Mouse (Mus musculus) midbrain, embryonic 14.5 days (tissue): ENCODE data around the gene Ada. TPM values are rescaled to one million over a fixed set of nuclear protein-coding genes. Genes with fewer than 3 reads are reported as not detected.

Source experiments
- ATAC-seq: fragments of 200-750 bp; cut with Nextera tagmentation; 2 replicates; pipeline ENCODE4 v1.8.0; 2017; ENCODE audit warnings: moderate number of reproducible peaks, moderate library complexity; ENCODE audit not compliant: low FRiP score, low TSS enrichment
- DNase-seq: peaks from one replicate; pipeline ENCODE4 v3.0.0-alpha.2; 2015
- H3K27ac ChIP-seq: fragments of 300-500 bp; sonication (generic); replicated peaks from 2 replicates; pipeline ENCODE4 v1.5.1; 2014; ENCODE audit warnings: mild to moderate bottlenecking, low read depth, low read length, moderate library complexity
- H3K27me3 ChIP-seq: fragments of 300-500 bp; sonication (generic); 2 replicates; pipeline ENCODE4 v1.6.1; 2014; ENCODE audit warnings: low read length, control low read depth, mixed read lengths; ENCODE audit not compliant: control insufficient read depth, insufficient read depth
- H3K36me3 ChIP-seq: fragments of 300-500 bp; sonication (generic); 2 replicates; pipeline ENCODE4 v1.6.1; 2014; ENCODE audit warnings: low read length, control low read depth; ENCODE audit not compliant: control insufficient read depth, insufficient read depth
- H3K4me1 ChIP-seq: fragments of 300-500 bp; sonication (generic); 2 replicates; pipeline ENCODE4 v1.6.1; 2014; ENCODE audit warnings: mild to moderate bottlenecking, antibody characterized with exemption, low read length, control low read depth; ENCODE audit not compliant: control insufficient read depth, insufficient read depth
- H3K4me2 ChIP-seq: fragments of 300-500 bp; sonication (generic); 2 replicates; pipeline ENCODE4 v1.6.1; 2014; ENCODE audit warnings: mild to moderate bottlenecking, low read length, moderate library complexity
- H3K4me3 ChIP-seq: fragments of 300-500 bp; sonication (generic); replicated peaks from 2 replicates; pipeline ENCODE4 v1.5.1; 2014; ENCODE audit warnings: low read depth, low read length
- H3K9ac ChIP-seq: fragments of 300-500 bp; sonication (generic); replicated peaks from 2 replicates; pipeline ENCODE4 v1.6.1; 2014; ENCODE audit warnings: mild to moderate bottlenecking, low read length, moderate library complexity
- H3K9me3 ChIP-seq: fragments of 300-500 bp; sonication (generic); 2 replicates; pipeline ENCODE4 v1.6.1; 2016; ENCODE audit warnings: low read length, control low read depth, mixed read lengths; ENCODE audit not compliant: control insufficient read depth
- WGBS: fragments of 180-500 bp; shearing (Covaris S2); extraction: QIAGEN DNeasy Blood & Tissue Kit; methylation state at CpG from one replicate; pipeline ENCODE4 v1.1.7; 2014; 5-methylcytosine and 5-hydroxymethylcytosine counted together
- polyA plus RNA-seq: library from polyadenylated mRNA; unstranded; fragments of >200 nt; fragmentation: Nextera tagmentation; extraction: Ambion mirVana; gene quantifications from 2 replicates; pipeline ENCODE4 v1.2.1, GENCODE M21; 2014

The Ada gene
- polyA plus RNA-seq, 1 experiment from 2014 or later = 2.8 TPM

DNA sequence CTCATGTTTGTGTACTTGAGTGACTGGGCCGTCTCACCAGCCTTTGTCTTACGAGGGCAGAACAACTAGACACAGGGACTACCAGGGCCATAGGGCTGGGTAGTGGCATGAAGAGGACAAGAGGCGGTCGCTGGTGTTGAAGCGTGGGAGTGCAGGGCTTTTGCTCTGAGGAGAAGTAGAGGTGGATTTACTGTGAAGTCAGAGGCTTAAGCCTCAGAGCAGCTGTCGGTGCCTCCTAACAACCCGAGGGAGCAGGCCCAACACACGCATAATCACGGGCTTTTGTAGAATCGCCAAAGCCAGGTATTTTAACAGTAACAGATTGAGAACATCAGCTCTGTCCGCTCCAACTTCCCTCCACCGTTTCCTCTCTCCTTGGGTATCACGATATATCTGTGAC lies 26.6 kb upstream of the Ada start:
- 3% methylated on average over 13 of the region's 13 CpGs for WGBS

GRCm38 (mm10) chr2:163770731-163771130 lies 20.7 kb upstream of the Ada start:
- H3K27me3 ChIP-seq = no peaks in the 10 kb centered on the region
- H3K4me1 ChIP-seq = no peaks in the 10 kb centered on the region
- WGBS = 89% methylated on average over 8 of the region's 8 CpGs

More for the DNA sequence above, 26.6 kb upstream of the Ada start:
- DNase-seq (peak; percentile 26), ATAC-seq (no peak)
- 0 out of 2 replicates have a peak, but pooled peaks cover 6% of the 10 kb centered on the region for H3K4me1 ChIP-seq
- H3K27me3 ChIP-seq = no peaks in the 10 kb centered on the region
- no peak overlapping the region for H3K4me3 ChIP-seq
- H3K27ac ChIP-seq = no peak overlapping the region
- no peak overlapping the region for H3K9ac ChIP-seq
- no peaks in the 10 kb centered on the region for H3K36me3 ChIP-seq
- H3K4me2 ChIP-seq = no peak overlapping the region
- H3K9me3 ChIP-seq = no peaks in the 10 kb centered on the region

GRCm38 (mm10) chr2:163766890-163767289 lies 16.9 kb upstream of the Ada start:
- Histone ChIP-seq H3K27ac (no peak overlapping the region), H3K4me1 (no peaks in the 10 kb centered on the region), H3K9me3 (no peaks in the 10 kb centered on the region), H3K9ac (no peak overlapping the region), H3K27me3 (no peaks in the 10 kb centered on the region), H3K4me3 (no peak overlapping the region), H3K36me3 (no peaks in the 10 kb centered on the region), H3K4me2 (no peak overlapping the region)
- 84% methylated on average over 1 of the region's 1 CpGs for WGBS
- ATAC-seq (no peak), DNase-seq (no peak)

More at GRCm38 (mm10) chr2:163770731-163771130, 20.7 kb upstream of the Ada start:
- no peak for DNase-seq
- Histone ChIP-seq H3K4me3 (no peak overlapping the region), H3K27ac (no peak overlapping the region), H3K36me3 (no peaks in the 10 kb centered on the region), H3K9ac (no peak overlapping the region), H3K9me3 (no peaks in the 10 kb centered on the region), H3K4me2 (no peak overlapping the region)
- ATAC-seq = no peak

- no peak for DNase-seq
Observed at GRCm38 (mm10) chr2:163766261-163766660, 16.2 kb upstream of the Ada start.

GRCm38 (mm10) chr2:163761402-163761801 lies 11.4 kb upstream of the Ada start:
- Histone ChIP-seq H3K9me3 (no peaks in the 10 kb centered on the region), H3K9ac (no peak overlapping the region), H3K4me3 (no peak overlapping the region), H3K36me3 (no peaks in the 10 kb centered on the region), H3K27me3 (no peaks in the 10 kb centered on the region), H3K4me2 (no peak overlapping the region), H3K4me1 (no peaks in the 10 kb centered on the region), H3K27ac (no peak overlapping the region)
- DNase-seq (no peak), ATAC-seq (no peak)
- 82% methylated on average over 7 of the region's 7 CpGs for WGBS

More at GRCm38 (mm10) chr2:163766261-163766660, 16.2 kb upstream of the Ada start:
- H3K36me3 ChIP-seq = no peaks in the 10 kb centered on the region
- no peak overlapping the region for H3K4me3 ChIP-seq
- H3K27me3 ChIP-seq = no peaks in the 10 kb centered on the region
- no peak overlapping the region for H3K27ac ChIP-seq
- H3K4me1 ChIP-seq = no peaks in the 10 kb centered on the region
- no peak overlapping the region for H3K4me2 ChIP-seq
- H3K9ac ChIP-seq = no peak overlapping the region
- ATAC-seq = no peak
- H3K9me3 ChIP-seq = no peaks in the 10 kb centered on the region

- Histone ChIP-seq H3K9me3 (no peaks in the 10 kb centered on the region), H3K27ac (no peak overlapping the region), H3K36me3 (no peaks in the 10 kb centered on the region), H3K9ac (no peak overlapping the region), H3K27me3 (no peaks in the 10 kb centered on the region), H3K4me1 (no peaks in the 10 kb centered on the region), H3K4me2 (no peak overlapping the region), H3K4me3 (no peak overlapping the region)
- WGBS = 86% methylated on average over 6 of the region's 6 CpGs
- ATAC-seq (no peak), DNase-seq (no peak)
Observed at GRCm38 (mm10) chr2:163760589-163760988, 10.6 kb upstream of the Ada start.

GRCm38 (mm10) chr2:163758146-163758545 lies 8.1 kb upstream of the Ada start:
- no peak overlapping the region for H3K27ac ChIP-seq
- no peak overlapping the region for H3K4me3 ChIP-seq
- H3K9me3 ChIP-seq = no peaks in the 10 kb centered on the region
- ATAC-seq (no peak), DNase-seq (no peak)
- H3K4me2 ChIP-seq = no peak overlapping the region
- H3K9ac ChIP-seq = no peak overlapping the region
- H3K27me3 ChIP-seq = no peaks in the 10 kb centered on the region
- 77% methylated on average over 2 of the region's 2 CpGs for WGBS
- no peaks in the 10 kb centered on the region for H3K4me1 ChIP-seq
- H3K36me3 ChIP-seq = no peaks in the 10 kb centered on the region

DNA sequence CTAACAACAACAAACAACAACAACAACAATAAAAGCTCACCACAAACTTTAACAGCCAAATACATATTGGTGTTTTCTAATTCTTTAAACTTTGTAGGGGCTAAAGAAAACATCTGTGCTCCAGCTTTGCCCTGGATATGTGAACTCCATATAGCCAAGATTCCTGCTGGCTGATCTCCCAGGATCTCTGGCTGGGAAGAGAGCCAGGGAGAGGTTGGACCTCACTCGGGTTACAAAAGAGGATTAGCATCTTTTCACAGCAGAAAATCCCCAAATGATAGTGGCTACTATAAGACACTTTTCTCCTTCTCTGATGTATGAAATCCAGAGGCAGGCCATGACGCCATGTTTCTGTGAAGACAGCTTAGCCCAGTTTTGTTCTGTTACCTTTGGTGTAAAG lies 6.7 kb upstream of the Ada start:
- 19% methylated on average over 2 of the region's 2 CpGs for WGBS
- Histone ChIP-seq H3K9me3 (no peaks in the 10 kb centered on the region), H3K36me3 (no peaks in the 10 kb centered on the region), H3K4me1 (no peaks in the 10 kb centered on the region), H3K27me3 (no peaks in the 10 kb centered on the region), H3K9ac (no peak overlapping the region), H3K4me2 (no peak overlapping the region), H3K27ac (no peak overlapping the region), H3K4me3 (no peak overlapping the region)
- DNase-seq (peak; percentile 60), ATAC-seq (no peak)

DNA sequence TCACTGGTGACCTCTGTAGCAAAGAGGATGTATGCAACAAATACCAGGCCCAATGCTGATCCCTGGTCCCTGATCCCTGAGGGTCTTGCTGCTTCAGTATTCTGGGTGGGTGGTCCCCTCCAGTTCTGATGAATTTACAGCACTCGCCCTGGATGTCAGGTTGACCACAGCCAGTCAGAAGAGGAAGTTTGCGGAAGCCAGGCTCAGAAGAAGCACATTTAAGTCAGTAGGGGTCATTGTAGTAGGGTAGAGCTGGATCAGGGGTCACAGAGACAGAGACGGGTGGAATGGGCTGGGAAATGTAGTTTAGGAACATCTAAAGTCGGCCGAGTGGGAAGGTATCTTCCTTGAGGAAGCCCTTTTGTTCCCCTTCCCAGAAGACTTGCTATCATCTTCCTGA lies 4.2 kb upstream of the Ada start:
- no peaks in the 10 kb centered on the region for H3K36me3 ChIP-seq
- H3K9ac ChIP-seq = no peak overlapping the region
- no peak for DNase-seq
- no peaks in the 10 kb centered on the region; the same call in 1 of the 2 replicates for H3K27me3 ChIP-seq
- no peaks in the 10 kb centered on the region for H3K9me3 ChIP-seq
- no peak overlapping the region for H3K27ac ChIP-seq
- H3K4me3 ChIP-seq = no peak overlapping the region
- WGBS = 85% methylated on average over 5 of the region's 5 CpGs
- no peak overlapping the region for H3K4me2 ChIP-seq
- H3K4me1 ChIP-seq = 0 out of 2 replicates have a peak, but pooled peaks cover 8% of the 10 kb centered on the region
- no peak for ATAC-seq
